Mouse (Mus musculus) intestine, postnatal 0 days (tissue): ENCODE data around the gene Myrip. TPM values are rescaled to one million over a fixed set of nuclear protein-coding genes. Genes with fewer than 3 reads are reported as not detected.
A peak's percentile ranks its signal among the peaks of the same experiment; 100 is the strongest.
"Not testable (repeated sequence)": the region's sequence is repeated elsewhere in the genome, so short reads cannot be mapped to it uniquely, and the experiment has no call there.

ENCODE experiments used
- ATAC-seq: fragments of 200-750 bp; cut with Nextera tagmentation; 2 replicates; pipeline ENCODE4 v1.8.0; 2017; ENCODE audit warnings: mild to moderate bottlenecking, moderate TSS enrichment, moderate library complexity
- H3K27ac ChIP-seq: fragments of 300-500 bp; sonication (generic); 2 replicates; pipeline ENCODE4 v1.5.1; 2014; ENCODE audit warnings: mild to moderate bottlenecking, low read depth, low read length, moderate library complexity
- H3K27me3 ChIP-seq: fragments of 300-500 bp; sonication (generic); replicated peaks from 2 replicates; pipeline ENCODE4 v1.6.1; 2014; ENCODE audit warnings: low read length, mixed read lengths; ENCODE audit not compliant: control insufficient read depth, insufficient read depth
- H3K36me3 ChIP-seq: fragments of 300-500 bp; sonication (generic); 2 replicates; pipeline ENCODE4 v1.6.1; 2014; ENCODE audit warnings: mild to moderate bottlenecking, moderate library complexity; ENCODE audit not compliant: control insufficient read depth, insufficient read depth
- H3K4me1 ChIP-seq: fragments of 300-500 bp; sonication (generic); replicated peaks from 2 replicates; pipeline ENCODE4 v1.6.1; 2014; ENCODE audit warnings: antibody characterized with exemption, low read length, mixed read lengths; ENCODE audit not compliant: control insufficient read depth, insufficient read depth
- H3K4me2 ChIP-seq: fragments of 300-500 bp; sonication (generic); replicated peaks from 2 replicates; pipeline ENCODE4 v1.6.1; 2014; ENCODE audit warnings: low read depth, mild to moderate bottlenecking, moderate library complexity
- H3K4me3 ChIP-seq: fragments of 300-500 bp; sonication (generic); 2 replicates; pipeline ENCODE4 v1.5.1; 2014; ENCODE audit warnings: low read depth, low read length
- H3K9ac ChIP-seq: fragments of 300-500 bp; sonication (generic); 2 replicates; pipeline ENCODE4 v1.6.1; 2014; ENCODE audit warnings: mild to moderate bottlenecking, low read depth, low read length
- H3K9me3 ChIP-seq: fragments of 300-500 bp; sonication (generic); 2 replicates; pipeline ENCODE4 v1.6.1; 2016; ENCODE audit warnings: mixed run types; ENCODE audit not compliant: control insufficient read depth
- CTCF ChIP-seq: sonication (generic); IDR thresholded peaks from 2 replicates; pipeline ENCODE4 v1.5.1; 2016; ENCODE audit warnings: low read depth, mild to moderate bottlenecking, control low read depth, antibody characterized with exemption, moderate library complexity
- WGBS: fragments of 180-500 bp; shearing (Covaris S2); extraction: QIAGEN DNeasy Blood & Tissue Kit; methylation state at CpG from one replicate; pipeline ENCODE4 v1.1.7; 2014; 5-methylcytosine and 5-hydroxymethylcytosine counted together
- polyA plus RNA-seq: library from polyadenylated mRNA; unstranded; fragments of >200 nt; fragmentation: Nextera tagmentation; extraction: Ambion mirVana; gene quantifications from 2 replicates; pipeline ENCODE4 v1.2.1, GENCODE M21; 2015

Gene Myrip
- polyA plus RNA-seq, 1 experiment from 2014 or later = 0.47 TPM

DNA sequence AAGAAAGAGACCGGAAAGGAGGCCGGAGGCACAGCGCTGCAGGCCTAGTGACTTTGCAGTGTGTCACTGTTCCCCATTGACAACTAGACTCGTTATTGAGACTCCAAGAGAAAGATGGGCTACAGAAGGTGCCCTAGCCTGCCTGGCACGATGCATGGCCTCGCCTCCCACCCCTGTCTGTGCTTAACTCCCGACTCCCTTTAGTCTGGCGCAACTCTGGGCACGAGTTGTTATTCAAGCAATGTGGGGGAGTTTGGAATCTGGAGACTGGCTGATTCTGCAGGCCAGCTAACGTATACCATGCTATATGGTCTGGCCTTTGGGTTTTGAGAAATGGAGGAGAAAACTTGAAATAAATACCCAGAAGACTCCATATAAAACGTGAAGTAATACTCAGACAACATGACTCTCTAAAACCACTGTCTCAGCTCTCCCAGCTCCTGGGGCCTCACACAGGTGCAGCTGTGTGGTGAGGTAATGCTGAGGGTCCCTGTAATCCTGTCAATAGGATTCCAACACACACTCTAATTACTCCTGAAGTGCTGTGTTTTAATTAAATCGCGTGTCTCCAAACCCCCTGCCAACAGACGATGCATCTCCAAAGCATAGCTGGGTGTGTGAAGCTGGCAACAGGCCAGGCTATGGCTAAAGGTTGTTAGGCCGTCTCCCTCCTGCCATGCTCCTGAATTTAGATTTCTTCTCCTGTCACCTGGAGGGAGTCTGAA lies 21.6 kb downstream of the Myrip start:
- Histone ChIP-seq H3K9me3 (no peaks in the 10 kb centered on the region), H3K27ac (no peak overlapping the region), H3K4me2 (no peak overlapping the region), H3K27me3 (no peaks in the 10 kb centered on the region), H3K4me1 (no peaks in the 10 kb centered on the region), H3K4me3 (no peak overlapping the region), H3K9ac (no peak overlapping the region), H3K36me3 (no peaks in the 10 kb centered on the region)
- no peak for TF ChIP-seq CTCF
- ATAC-seq = no peak
- 76% methylated on average over 15 of the region's 15 CpGs for WGBS

DNA sequence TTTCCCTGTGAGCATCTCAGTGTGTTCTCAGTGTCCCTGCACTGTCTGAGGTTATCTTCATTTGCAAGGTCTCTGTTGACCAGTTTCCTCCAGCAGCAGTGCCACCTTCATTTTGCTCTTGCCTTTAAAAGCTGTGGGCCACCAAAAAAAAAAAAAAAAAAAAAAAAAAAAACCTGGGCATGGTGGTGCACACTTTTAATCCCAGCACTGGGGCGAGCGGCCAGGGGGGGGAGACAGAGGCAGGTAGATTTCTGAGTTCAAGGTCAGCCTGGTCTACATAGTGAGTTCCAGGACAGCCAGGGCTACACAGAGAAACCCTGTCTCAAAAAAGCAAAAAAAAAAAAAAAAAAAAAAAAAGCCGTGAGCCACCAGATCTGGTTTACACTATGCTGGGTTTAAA lies 29.7 kb downstream of the Myrip start:
- not testable (repeated sequence) for H3K27me3 ChIP-seq
- 87% methylated on average over 3 of the region's 3 CpGs for WGBS

DNA sequence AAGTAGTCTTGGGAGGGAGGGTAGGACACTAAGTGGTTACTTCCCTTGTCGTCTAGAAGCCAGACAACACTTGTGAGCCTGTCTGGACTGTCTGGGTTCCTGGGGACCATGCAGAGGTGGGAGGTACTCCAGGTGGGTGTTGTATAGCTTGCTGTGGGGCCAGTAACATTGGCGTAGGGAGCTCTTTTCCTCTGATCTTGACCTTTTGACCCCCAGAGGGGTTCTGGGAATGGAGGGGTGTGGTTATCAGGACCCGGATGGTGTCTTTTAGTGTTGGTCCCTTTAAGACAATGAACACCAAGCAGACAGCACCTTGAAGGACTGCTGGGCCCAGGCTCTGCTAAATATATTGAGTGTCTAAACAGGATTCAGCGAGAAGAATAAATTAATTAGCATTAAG lies 36.9 kb downstream of the Myrip start:
- H3K4me2 ChIP-seq = no peak overlapping the region
- 38% methylated on average over 4 of the region's 4 CpGs for WGBS

More for the DNA sequence above, 29.7 kb downstream of the Myrip start:
- H3K36me3 ChIP-seq, H3K4me2 ChIP-seq, H3K9ac ChIP-seq, H3K4me1 ChIP-seq, H3K27ac ChIP-seq, H3K4me3 ChIP-seq, ATAC-seq, H3K9me3 ChIP-seq: not testable (repeated sequence)

GRCm38 (mm10) chr9:120339975-120340695 lies 38.8 kb downstream of the Myrip start:
- no peak overlapping the region for H3K27ac ChIP-seq
- ATAC-seq = peak; percentile 41; the same call in 1 of the 2 replicates

More for the DNA sequence above, 36.9 kb downstream of the Myrip start:
- no peak overlapping the region for H3K4me3 ChIP-seq
- TF ChIP-seq CTCF = no peak
- H3K9me3 ChIP-seq = no peaks in the 10 kb centered on the region
- no peaks in the 10 kb centered on the region for H3K27me3 ChIP-seq
- H3K36me3 ChIP-seq = no peaks in the 10 kb centered on the region
- H3K4me1 ChIP-seq = no peaks in the 10 kb centered on the region
- H3K27ac ChIP-seq = no peak overlapping the region
- no peak overlapping the region for H3K9ac ChIP-seq
- ATAC-seq = no peak

DNA sequence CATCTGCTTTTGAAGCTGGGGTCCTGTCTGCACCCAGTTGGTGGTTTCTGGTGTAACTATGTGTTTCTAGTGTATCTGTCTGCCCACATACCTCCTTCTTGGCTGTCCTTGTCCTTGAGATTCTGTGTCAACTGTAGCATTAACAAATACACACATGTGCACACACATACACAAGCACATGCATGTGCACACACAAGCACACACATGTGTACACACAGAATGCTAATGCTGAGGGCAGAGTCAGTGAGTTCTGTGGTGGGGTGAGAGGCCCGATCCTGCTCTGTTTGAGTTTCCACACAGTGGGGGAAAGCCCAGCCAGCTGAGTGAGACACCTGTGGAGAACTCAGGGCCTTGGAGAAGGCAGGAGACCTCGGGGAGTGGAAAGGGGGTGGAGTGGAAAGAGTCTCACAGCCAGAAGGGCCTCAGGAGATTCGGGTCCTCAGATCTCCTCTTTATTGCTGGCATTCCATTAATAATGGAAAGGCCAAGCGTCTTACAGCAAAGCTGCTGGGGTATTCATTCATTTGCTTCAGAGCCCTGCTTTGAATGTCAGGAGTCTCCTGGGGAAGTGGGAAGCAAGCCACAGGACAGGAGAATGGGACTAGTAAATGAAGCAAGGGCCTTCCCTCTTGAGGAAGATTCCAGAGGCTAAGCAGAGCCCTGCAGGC lies 41.9 kb downstream of the Myrip start:
- Histone ChIP-seq H3K27me3 (no peaks in the 10 kb centered on the region), H3K36me3 (no peaks in the 10 kb centered on the region), H3K9ac (no peak overlapping the region), H3K4me3 (no peak overlapping the region), H3K4me1 (no peaks in the 10 kb centered on the region), H3K4me2 (no peak overlapping the region), H3K9me3 (no peaks in the 10 kb centered on the region), H3K27ac (no peak overlapping the region)
- ATAC-seq = no peak
- WGBS = 60% methylated on average over 4 of the region's 4 CpGs
- TF ChIP-seq CTCF = no peak

More at GRCm38 (mm10) chr9:120339975-120340695, 38.8 kb downstream of the Myrip start:
- no peaks in the 10 kb centered on the region for H3K36me3 ChIP-seq
- no peak overlapping the region for H3K9ac ChIP-seq
- H3K4me1 ChIP-seq = no peaks in the 10 kb centered on the region
- WGBS = 49% methylated on average over 10 of the region's 10 CpGs
- no peak overlapping the region for H3K4me2 ChIP-seq
- H3K4me3 ChIP-seq = no peak overlapping the region
- H3K27me3 ChIP-seq = no peaks in the 10 kb centered on the region
- no peaks in the 10 kb centered on the region for H3K9me3 ChIP-seq
- no peak for TF ChIP-seq CTCF

- no peak for ATAC-seq
- no peak overlapping the region for H3K27ac ChIP-seq
- 0 out of 2 replicates have a peak overlapping the region, but pooled peaks have one; percentile 9 for H3K4me2 ChIP-seq
- no peaks in the 10 kb centered on the region; the same call in 1 of the 2 replicates for H3K4me1 ChIP-seq
- no peak for TF ChIP-seq CTCF
- H3K4me3 ChIP-seq = no peak overlapping the region
- H3K9ac ChIP-seq = no peak overlapping the region
- H3K9me3 ChIP-seq = no peaks in the 10 kb centered on the region
- H3K27me3 ChIP-seq = no peaks in the 10 kb centered on the region
- WGBS = 5% methylated on average over 5 of the region's 5 CpGs
- H3K36me3 ChIP-seq = no peaks in the 10 kb centered on the region
Observed at GRCm38 (mm10) chr9:120345651-120346151, 44.4 kb downstream of the Myrip start.
